Mouse (Mus musculus) kidney, adult 8-10 months (tissue): ENCODE data around the gene Unc45a.
A peak's percentile ranks its signal among the peaks of the same experiment; 100 is the strongest.
"Not testable (repeated sequence)": the region's sequence is repeated elsewhere in the genome, so short reads cannot be mapped to it uniquely, and the experiment has no call there.

ENCODE experiments used
- DNase-seq, 2 experiments: peaks; one replicate each; pipeline ENCODE4 v3.0.0; 2022

The Unc45a gene

GRCm38 (mm10) chr7:80367232-80367631, 26.4 kb upstream of the Unc45a start:
- no peak for DNase-seq

- DNase-seq, result no peak
Measured at GRCm38 (mm10) chr7:80365759-80366158, 25.0 kb upstream of the Unc45a start.

- no peak for DNase-seq
Measured at GRCm38 (mm10) chr7:80360435-80360834, 19.6 kb upstream of the Unc45a start.

GRCm38 (mm10) chr7:80358039-80358438, 17.2 kb upstream of the Unc45a start:
- DNase-seq, result no peak

DNA sequence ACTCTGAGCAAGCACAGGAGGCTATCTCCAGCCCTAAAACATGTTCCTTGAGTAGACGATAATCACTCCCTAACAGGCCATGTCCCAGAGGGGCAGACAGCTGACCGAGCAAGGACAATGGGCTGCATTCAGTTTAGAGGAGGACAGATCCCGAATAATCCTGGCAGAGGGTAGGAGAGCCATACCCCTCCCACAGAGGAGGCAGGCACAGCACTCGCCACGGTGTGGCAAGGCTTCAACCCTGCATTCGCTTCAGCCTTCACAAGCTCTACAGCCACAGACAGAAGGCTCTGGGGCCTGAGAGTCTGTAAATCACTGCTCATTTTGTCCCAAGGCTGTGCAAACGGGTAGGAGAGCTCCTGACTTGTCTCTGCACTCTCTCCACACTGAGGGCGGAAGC, 16.4 kb upstream of the Unc45a start:
- no peak for DNase-seq

DNA sequence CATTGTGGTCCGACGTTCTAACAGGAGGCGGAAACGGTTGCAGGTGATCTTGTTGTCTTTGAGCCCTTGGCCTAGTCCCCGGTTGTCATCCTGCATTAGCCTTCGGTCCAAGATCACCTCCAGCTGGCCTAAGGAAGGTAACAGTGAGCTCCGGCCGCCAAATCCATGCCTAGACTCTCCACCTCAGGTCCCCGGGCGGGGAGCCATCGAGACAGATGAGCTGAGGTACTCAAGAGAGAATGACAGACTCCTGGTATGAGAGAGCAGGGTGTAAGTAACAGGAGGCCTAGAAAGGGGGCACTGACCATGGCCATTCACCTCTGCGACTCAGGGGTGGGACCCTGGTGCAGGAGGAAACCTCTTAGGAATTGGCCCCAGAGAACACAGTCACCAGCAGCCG, 15.5 kb upstream of the Unc45a start:
- DNase-seq, result no peak

- DNase-seq, result no peak
Measured at GRCm38 (mm10) chr7:80352920-80353319, 12.1 kb upstream of the Unc45a start.

DNA sequence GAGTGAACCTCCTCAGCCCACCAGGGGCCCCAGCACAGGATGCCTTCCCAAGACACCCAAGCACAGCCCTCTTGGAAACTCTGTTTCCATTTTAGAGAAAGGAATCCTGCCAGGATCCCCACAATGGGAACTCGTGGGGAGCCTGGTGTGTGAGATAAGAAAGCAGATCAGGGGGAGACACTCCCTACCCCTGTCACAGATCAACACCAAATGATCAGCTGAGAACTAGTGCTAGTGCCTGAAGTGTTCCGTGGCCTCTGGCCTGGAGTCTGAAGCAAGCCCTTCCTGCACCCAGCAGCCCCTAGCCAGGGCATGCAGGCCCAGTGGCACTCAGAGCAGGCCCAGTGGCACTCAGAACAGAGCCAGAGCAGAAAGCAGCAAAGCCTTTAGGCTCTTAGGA, 10.0 kb upstream of the Unc45a start:
- no peak for DNase-seq

GRCm38 (mm10) chr7:80347670-80348586, 7.1 kb upstream of the Unc45a start:
- no peak for DNase-seq

GRCm38 (mm10) chr7:80346830-80347229, 6.0 kb upstream of the Unc45a start:
- no peak for DNase-seq

DNA sequence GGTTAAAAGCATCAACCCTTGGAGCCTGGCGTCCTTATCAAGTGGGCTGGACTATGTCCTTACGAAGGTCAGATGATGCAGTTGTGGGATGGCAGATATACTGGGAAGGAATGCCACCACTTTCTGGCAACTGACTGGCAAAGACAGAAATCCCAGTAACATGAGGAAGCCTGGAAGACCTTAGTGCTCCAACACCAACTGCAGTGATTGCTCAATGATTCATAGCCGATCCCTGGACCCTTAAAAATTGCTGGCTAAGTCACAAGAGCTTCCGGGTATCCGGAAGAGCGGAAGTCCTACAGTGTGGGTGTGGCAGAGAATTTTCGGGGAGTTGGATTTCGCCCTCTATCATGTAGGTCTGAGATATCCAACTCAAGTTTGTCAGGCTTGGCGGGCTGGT, 5.4 kb upstream of the Unc45a start:
- no peak for DNase-seq

DNA sequence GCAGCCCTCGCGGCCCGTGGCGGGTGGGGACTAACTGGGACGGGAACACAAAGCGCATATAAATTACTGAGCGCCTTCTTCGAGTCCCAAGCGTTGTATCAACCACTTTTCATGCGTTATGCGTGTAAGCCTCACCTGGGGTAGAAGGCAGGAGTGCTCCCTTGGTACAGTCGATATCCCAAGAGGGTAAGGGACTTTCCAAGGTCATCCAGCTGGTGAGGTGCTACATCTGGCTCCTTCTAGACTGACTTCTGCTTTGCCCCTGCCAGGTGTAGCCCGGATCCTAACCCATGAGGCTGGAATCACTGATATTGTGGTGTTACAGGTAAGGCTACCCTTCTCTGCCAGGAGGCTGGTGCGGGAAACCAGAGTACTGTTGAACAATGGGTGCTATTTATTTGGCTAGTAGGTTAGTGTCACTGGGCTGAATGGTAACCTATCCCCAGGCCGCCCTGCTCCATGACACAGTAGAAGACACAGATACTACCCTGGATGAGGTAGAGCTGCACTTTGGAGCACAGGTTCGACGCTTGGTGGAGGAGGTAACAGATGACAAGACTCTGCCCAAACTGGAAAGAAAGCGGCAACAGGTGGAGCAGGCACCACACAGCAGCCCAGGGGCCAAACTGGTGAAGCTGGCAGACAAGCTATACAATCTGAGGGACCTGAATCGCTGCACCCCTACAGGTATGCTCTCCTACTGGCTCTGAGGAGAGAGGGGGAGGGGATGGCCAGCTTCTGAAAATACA, 2.6 kb upstream of the Unc45a start:
- DNase-seq, result no peak

DNA sequence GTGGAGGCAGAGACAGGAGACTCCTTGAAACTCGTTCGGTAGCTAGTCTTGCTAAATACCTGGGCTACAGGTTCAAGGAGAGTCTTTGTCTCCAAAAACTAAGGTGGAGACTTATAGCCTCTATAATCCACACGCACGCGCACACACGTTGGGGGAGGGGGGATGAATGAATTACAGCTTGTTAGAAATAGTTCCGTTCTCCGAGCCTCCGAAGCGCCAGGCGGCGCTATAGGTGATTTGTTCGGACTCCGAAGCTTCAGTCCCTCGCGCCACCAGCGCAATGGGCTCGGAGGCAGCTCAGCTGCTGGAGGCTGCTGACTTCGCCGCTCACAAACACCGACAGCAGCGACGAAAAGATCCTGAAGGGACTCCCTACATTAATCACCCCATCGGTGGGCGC, 2.1 kb upstream of the Unc45a start, which contains the start of gene Hddc3:
Hddc3 (plus strand) TSS at position 247 of the 400 bp plus-strand sequence.
- peak; percentile 90 to 96 for DNase-seq

- DNase-seq, result no peak
Measured at GRCm38 (mm10) chr7:80341793-80342192, 988 bp upstream of the Unc45a start.

GRCm38 (mm10) chr7:80339793-80340628, 794 bp downstream of the Unc45a start:
- peak; percentile 98 for DNase-seq

DNA sequence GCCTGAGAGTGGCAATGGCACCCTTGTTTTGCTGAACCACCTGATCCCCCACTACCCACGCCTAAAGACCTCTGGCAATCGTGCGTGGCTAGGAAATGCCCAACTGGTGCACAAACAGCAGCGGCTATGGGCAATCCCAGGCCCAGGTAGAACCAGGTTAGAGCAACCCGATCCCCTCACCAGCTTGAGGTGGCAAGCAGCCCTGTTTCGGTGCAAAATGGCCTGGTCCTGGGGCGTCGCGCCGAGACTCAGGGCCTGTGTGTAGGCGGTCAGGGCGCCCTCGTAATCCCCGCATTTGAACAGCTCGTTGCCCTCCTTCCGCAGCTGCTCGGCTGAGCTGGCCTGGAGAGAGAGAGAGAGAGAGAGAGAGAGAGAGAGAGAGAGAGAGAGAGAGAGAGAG, 1.4 kb downstream of the Unc45a start:
- DNase-seq, result no peak

- no peak for DNase-seq
Measured at GRCm38 (mm10) chr7:80336932-80337331, 3.9 kb downstream of the Unc45a start.

GRCm38 (mm10) chr7:80334848-80335247, 6.0 kb downstream of the Unc45a start:
- no peak for DNase-seq

- DNase-seq, result no peak
Measured at GRCm38 (mm10) chr7:80331433-80331832, 9.4 kb downstream of the Unc45a start.

DNA sequence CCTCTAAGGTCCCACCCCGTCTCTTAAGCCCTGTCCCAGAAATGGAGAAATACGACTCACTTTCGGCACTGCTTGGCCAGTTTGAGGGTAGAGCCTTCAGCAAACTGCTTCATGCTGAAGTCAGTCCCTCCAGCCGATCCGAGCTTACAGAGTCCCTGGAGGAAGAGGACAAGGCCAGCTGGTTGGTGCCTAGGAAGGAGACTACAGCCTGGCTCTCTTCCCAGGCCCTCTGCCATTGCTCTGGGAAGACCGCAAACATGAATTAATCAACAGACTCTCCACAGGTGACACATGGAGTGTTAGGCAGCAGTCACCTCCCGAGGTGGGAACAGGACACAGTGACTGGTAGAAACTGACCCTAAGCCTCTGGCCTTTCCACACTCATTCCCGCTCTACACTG, 10.5 kb downstream of the Unc45a start:
- DNase-seq, result no peak

GRCm38 (mm10) chr7:80326076-80326475, 14.7 kb downstream of the Unc45a start:
- DNase-seq, result no peak

- DNase-seq, result no peak
Measured at GRCm38 (mm10) chr7:80325292-80325868, 15.4 kb downstream of the Unc45a start.

DNA sequence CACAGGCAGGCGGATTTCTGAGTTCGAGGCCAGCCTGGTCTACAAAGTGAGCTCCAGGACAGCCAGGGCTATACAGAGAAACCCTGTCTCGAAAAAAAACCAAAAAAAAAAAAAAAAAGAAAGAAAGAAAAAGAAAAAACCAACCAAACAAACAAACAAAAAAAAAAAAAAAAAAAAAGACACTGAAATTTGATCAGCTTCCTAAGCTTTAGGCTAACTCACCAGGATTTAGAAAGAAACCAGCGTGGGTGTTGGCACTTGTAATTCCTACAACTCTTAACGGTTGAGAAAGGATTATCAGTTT, 16.0 kb downstream of the Unc45a start:
- DNase-seq, result not testable (repeated sequence)
